Mouse (Mus musculus) bone marrow macrophage, adult 2 months (primary cell): ENCODE results near the gene Fndc7.

Experiments
- CTCF ChIP-seq: IDR thresholded peaks from 2 replicates; pipeline ENCODE4 v1.5.1; 2012; ENCODE audit warnings: low read depth, mild to moderate bottlenecking, low read length, moderate library complexity
- POLR2A ChIP-seq: IDR thresholded peaks from 2 replicates; pipeline ENCODE4 v1.6.1; 2012; ENCODE audit warnings: mild to moderate bottlenecking, low read depth, low read length, borderline replicate concordance

- TF ChIP-seq POLR2A: no peak
- TF ChIP-seq CTCF: peak; percentile 43
Measured at GRCm38 (mm10) chr3:108840000-108840715, 49.6 kb downstream of the Fndc7 start, which contains the start of gene Stxbp3.
